Mouse (Mus musculus) left cerebral cortex, postnatal 36 days (tissue): ENCODE measurements at regions not wholly inside any gene's neighbourhood (a gene's known extent, or its start where the extent isn't known, plus 50 kb on each side); places are given as distances from the start of the nearest gene placed in this dataset.
"Not testable (repeated sequence)": the region's sequence is repeated elsewhere in the genome, so short reads cannot be mapped to it uniquely, and the experiment has no call there.

ENCODE experiments used
- DNase-seq, 2 experiments: peaks; one replicate each; pipeline ENCODE4 v3.0.0; 2021 to 2022; ENCODE audit warnings: low spot score in 2 of 2, mixed read lengths in 1 of 2
- intact Hi-C: fragments of 180-260 bp; cut with DNase I; formaldehyde crosslinking; loops from one replicate; pipeline ENCODE4 v1.15.1; 2025

GRCm38 (mm10) chr11:20390622-20391021, 58.1 kb upstream of the Slc1a4 start:
- intact Hi-C loops = no loop called here
- DNase-seq = no peak

GRCm38 (mm10) chr11:20393302-20393701, 60.8 kb upstream of the Slc1a4 start:
- DNase-seq, intact Hi-C loops: not testable (repeated sequence)

- intact Hi-C loops, DNase-seq: not testable (repeated sequence)
These were observed 61.3 kb upstream of the Slc1a4 start for GRCm38 (mm10) chr11:20393807-20394206.

- intact Hi-C loops = no loop called here
- no peak for DNase-seq
These were observed 63.3 kb upstream of the Slc1a4 start for GRCm38 (mm10) chr11:20395848-20396203.

GRCm38 (mm10) chr11:20396204-20396848, 63.8 kb upstream of the Slc1a4 start:
- DNase-seq = peak; percentile 10 to 14
- intact Hi-C loops = no loop called here

GRCm38 (mm10) chr11:20396884-20397283, 64.4 kb upstream of the Slc1a4 start:
- no peak for DNase-seq
- intact Hi-C loops = no loop called here

GRCm38 (mm10) chr11:20400302-20401234, 68.1 kb upstream of the Slc1a4 start:
- DNase-seq = peak; percentile 71 to 78
- intact Hi-C loops = loop anchor here (1.0 to 5.0 kb wide), 5 partner anchors 68 to 578 kb away; partner anchors contain the start of genes Rab1a and Slc1a4

- intact Hi-C loops = loop anchor here (5.0 kb wide), 3 partner anchors 201 to 581 kb away; partner anchors contain the start of gene Rab1a
- DNase-seq = no peak
These were observed 70.9 kb upstream of the Slc1a4 start for GRCm38 (mm10) chr11:20403456-20403855.

GRCm38 (mm10) chr11:20404476-20404875, 72.0 kb upstream of the Slc1a4 start:
- DNase-seq = no peak
- intact Hi-C loops = loop anchor here (5.0 kb wide), 3 partner anchors 202 to 582 kb away; partner anchors contain the start of gene Rab1a

- DNase-seq = no peak
- intact Hi-C loops = no loop called here
These were observed 85.6 kb upstream of the Slc1a4 start for GRCm38 (mm10) chr11:20418141-20418540.

- intact Hi-C loops = no loop called here
- no peak for DNase-seq
These were observed 88.4 kb upstream of the Slc1a4 start for GRCm38 (mm10) chr11:20420876-20421275.

- intact Hi-C loops = no loop called here
These were observed 103.5 kb upstream of the Slc1a4 start for GRCm38 (mm10) chr11:20436057-20436456.

GRCm38 (mm10) chr11:20442476-20442875, 100.6 kb upstream of the Sertad2 start:
- intact Hi-C loops = no loop called here
- DNase-seq = no peak

More at GRCm38 (mm10) chr11:20436057-20436456, 103.5 kb upstream of the Slc1a4 start:
- no peak for DNase-seq

- DNase-seq = no peak
- intact Hi-C loops = no loop called here
These were observed 97.8 kb upstream of the Sertad2 start for GRCm38 (mm10) chr11:20445061-20445902.

- intact Hi-C loops = no loop called here
- DNase-seq = peak; percentile 44 to 57
These were observed 97.2 kb upstream of the Sertad2 start for GRCm38 (mm10) chr11:20445903-20446264.

- intact Hi-C loops = loop anchor here (10.0 kb wide), 1 partner anchor 462 kb away; no protein-coding TSS in a partner anchor
- DNase-seq = no peak
These were observed 90.2 kb upstream of the Sertad2 start for GRCm38 (mm10) chr11:20452901-20453300.

- DNase-seq = no peak
- intact Hi-C loops = loop anchor here (10.0 kb wide), 1 partner anchor 461 kb away; no protein-coding TSS in a partner anchor
These were observed 89.3 kb upstream of the Sertad2 start for GRCm38 (mm10) chr11:20453786-20454185.

- peak; percentile 80 to 83 for DNase-seq
- intact Hi-C loops = loop anchor here (1.0 to 10.0 kb wide), 5 partner anchors 87 to 460 kb away; partner anchors contain the start of gene Sertad2
These were observed 87.8 kb upstream of the Sertad2 start for GRCm38 (mm10) chr11:20455085-20455864.
